Mouse (Mus musculus) spleen, postnatal 10 days (tissue): ENCODE data around the gene Slc47a2.

ENCODE experiments used
- DNase-seq, 2 experiments: peaks; one replicate each; pipeline ENCODE4 v3.0.0; 2021 to 2022; ENCODE audit warnings: low spot score in 2 of 2

Slc47a2 gene

DNA sequence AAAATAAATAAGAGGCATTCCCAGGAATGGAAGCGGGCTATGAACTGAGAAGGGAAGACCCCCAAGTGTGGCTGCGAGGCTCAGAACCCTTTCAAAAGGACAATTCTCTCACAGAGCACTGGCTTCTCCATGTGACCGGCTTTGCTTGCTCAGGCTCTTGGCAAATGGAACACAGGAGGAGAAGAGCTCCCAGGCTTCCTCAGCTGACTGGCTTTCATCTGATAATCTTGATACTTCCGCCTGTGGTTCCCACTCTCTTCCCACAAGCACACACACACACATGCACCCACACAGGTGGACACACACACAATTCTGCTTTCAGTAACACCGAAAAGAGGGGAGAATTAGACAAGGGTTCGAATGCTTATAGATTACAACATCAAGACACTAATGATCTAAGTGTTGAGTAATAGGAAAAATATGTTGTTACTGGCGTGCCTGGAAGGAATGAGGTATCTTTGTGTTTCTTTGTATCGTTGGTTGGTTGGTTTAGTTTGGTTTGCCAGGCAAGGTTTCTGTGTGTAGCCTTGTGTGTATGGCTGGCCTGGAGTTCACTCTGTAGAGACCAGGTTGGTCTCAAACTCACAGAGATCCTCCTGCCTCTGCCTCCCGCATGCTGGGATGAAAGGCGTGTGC lies 59.1 kb downstream of the Slc47a2 start:
- no peak for DNase-seq

DNA sequence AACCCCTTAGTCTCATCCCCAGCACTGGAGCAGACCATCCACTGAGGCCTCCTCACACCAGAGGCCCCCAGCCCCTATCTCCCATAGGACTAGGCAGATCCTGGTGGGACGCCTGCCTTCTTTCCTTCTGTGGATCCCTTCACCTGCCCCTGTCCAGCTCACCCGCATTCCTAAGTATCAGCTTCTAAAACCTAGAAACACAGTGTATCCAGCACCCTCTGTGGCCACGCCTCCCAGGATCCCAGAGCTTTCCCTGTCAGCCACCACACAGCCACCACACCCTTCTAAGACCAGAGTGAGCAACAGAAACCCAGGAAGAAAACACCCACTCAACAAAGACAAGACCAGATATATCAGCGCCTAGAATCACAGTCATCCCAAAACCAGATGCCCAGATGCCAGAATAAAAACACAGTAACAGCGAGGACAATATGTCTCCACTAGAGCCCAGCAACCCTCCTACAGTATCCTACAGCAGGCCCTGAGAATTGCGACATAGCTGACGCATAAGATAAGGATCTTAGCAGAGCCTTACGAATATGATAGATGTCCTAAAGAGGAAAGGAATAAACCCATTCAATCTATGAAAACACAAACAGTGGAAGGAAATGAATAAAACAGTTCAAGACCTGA lies 64.1 kb downstream of the Slc47a2 start:
- DNase-seq, result no peak

DNA sequence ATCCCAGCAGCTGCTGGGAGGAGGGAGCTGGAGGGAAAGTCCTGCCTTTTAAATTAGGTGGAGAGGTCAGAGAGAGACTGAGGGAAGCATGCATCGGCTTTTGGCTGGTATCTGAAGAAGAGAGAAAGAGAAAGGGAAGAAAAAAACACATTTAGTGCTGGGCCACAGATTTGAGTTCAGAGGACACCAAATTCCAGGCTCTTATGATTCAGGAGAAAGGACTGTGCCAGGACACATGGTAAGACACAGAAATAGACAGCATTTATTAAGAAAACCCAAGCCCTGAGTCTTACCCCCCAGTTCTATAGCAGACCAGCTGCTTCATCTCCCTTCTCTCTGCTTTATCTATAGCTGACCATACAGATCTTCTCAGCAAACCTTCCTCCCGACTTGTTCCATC lies 64.7 kb downstream of the Slc47a2 start:
- no peak for DNase-seq

DNA sequence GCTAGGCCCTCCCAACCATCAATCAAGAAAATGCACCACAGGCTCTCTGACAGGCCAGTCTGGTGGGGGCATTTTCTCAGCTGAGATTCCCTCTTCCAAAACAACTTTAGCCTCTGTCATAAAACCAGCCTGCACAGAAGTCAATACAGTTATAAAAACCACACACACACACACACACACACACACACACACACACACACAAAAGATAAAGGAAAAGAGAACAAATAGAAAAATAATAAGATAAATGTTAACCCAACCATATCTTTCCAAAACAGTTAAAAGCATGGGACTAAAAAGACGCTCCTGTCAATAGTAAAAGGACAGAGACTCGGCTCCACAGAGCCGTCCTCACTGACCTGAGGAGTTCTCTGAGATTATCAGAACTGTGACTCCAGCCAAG lies 66.2 kb downstream of the Slc47a2 start:
- DNase-seq, result no peak

DNA sequence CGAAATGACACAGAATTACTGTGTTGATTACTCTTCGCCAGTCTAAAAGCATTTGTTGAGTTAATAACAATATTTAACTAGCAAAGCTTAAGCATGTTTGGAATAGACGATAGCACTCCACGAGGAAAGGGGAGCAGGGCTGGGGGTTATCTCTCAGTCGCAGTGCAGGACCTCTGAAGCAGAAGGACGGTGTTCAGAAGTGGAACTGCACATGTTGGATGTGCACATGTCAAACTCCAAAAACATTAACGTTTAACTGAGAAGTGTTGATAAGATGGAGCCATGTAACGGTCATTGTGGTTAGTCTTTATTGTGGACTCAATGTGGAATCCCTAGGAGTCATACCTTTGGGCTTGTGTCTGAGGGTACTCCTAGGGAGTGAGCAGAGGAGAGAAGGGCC lies 67.6 kb downstream of the Slc47a2 start:
- DNase-seq, result no peak

DNA sequence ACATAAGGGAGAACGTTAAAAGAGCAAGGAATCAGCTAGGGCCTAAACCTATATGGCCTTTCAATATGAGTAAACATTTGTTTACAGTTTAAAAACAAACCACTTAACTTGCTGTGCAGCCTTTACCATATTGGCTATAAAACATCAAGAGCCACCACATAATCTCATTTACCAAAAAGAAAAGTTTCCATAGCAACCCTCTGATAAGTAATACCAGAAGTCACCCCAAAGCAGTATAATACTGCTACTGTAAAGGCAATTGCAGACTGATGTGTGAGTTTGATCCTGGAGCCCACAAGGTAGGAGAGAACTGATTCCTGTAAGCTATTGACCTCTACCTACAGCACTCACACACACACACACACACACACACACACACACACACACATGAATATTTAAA lies 68.2 kb downstream of the Slc47a2 start:
- DNase-seq, result no peak

DNA sequence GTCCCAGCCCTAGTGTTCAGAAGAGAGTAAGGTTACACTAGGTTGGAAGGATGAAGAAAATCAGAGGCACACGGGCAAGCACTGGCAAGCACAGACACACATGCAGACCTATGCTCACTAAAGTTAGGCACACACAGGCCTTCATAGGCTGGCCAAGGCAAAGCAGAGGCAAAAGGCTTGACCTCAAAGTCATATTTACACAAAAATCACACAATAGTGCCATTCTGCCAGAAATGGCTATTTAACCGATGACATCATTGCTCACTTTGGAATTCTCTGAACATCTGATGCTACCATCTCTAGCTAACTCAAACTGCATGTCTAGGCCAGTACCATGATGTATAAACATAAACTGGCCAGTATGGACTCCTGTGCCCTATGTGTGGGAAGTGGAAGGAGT lies 68.7 kb downstream of the Slc47a2 start:
- DNase-seq, result no peak

DNA sequence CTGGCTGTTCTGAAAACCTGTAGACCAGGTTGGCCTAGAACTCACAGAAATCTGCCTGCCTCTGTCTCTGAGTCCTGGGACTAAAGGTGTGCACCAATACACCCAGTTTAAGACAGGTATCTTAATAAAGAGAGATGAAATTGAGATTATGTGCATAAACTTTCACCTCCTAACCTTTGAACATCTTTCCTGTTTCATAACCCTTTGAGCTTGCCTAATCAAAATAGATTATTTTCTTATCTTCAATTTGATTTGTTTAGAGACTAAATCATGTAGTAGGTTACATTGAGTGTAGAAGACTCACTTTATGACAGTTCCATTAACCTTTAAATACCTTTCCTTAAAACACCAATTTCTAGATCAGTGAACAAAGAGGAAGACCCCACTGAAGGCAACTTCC lies 71.0 kb downstream of the Slc47a2 start:
- DNase-seq, result no peak

DNA sequence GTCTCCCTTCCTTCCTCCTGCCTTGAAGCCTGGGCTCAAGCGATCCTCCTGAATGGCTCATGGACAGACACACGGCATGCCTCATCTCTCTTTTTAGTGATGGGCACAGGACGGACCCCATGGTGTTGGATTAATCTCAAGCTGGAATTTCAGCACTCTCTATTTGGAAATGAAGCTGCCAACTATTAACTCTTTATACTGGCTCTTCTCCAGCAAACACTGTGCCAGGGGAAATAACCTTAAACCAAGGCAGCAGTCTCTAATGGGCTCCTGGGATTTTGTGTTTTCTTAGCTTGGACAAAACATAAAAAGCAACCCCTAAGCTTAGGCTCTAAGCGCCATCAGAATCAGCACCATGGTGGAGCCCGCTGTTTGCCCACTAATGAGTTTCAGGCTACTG lies 72.3 kb downstream of the Slc47a2 start:
- no peak for DNase-seq

DNA sequence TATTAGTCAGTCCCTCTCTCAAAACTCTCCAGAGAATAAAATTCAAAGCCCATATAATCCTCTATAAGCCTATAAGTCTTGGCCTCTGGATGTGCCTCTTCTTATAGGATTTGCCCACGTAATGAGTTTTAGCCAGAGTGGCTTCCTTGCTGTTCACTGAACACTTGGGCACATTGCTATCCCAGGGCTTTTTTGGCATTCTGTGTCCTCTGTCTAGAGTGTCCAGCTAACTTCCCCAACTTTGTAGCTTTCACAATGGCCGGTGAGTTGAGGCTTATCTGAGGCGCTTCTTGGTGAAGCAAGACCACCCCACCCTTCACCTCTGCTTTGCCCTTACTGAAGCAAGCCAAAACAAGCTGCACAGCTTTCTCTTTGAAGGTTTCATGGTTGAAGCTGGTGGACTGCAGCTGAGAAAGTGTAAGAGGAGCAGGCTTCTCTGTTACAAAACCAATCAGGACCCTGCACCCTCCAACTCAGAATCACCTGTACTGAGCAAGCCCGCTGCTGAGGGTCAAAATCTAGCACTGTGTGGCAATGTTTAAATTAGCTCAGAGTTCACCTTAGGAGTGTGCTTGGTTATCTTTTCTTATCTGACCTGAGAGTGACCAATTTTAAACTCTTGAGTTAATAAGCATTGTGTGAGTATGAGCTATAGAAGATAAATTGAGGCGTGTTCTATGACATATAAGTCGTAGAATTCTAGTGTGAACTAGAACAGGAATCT lies 73.9 kb downstream of the Slc47a2 start:
- DNase-seq, result no peak

DNA sequence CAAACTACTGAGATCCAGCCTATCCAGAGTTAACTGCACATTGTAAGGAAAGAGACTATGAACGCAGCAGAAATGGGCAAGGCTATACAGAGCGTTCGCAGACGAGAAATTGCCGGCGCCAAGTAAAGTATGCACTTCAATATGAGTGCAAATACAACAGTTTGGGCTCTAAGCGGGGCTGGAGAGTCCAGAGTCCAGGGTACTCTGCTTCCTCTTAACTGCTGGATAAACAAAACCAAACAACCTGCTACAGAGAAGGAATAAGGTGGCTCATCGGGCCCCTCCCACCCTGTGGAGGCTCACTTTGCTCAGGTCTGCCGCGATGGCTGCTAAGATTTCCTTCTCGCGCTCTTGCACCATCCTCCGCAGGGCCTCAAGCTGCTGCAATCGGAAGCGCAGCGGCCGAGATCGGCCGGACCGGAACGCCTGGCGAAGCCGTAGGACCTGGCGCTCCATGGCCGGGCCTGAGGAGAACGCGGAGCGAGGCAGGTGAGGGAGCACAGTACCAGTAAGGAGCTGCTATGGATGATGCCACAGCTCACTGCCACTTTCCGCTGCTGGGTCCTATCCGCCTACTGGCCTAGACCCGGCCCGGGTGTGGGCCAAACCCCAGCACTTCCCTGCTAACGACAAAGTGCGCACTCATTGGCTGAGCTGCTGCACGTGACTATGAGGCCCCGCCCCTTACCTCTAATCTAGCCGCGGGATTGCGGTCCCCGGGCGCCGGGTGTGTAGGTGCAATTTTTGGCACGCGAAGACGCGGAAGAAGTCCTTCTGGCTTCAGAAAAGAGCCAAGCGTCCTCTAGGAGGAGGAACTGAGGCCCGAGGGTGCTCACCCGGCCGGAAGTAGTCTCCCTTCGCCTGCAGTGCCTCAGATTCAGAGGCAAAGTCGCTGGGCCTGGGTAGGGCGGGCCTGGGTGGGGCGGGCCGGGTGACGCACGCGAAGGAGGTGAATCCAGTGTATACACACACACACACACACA lies 75.8 kb downstream of the Slc47a2 start, which contains the start of gene Aldh3a2:
TSS of gene Aldh3a2 (minus strand) at position 914 of the 983 bp plus-strand sequence.
- peak; percentile 96 to 98 for DNase-seq

DNA sequence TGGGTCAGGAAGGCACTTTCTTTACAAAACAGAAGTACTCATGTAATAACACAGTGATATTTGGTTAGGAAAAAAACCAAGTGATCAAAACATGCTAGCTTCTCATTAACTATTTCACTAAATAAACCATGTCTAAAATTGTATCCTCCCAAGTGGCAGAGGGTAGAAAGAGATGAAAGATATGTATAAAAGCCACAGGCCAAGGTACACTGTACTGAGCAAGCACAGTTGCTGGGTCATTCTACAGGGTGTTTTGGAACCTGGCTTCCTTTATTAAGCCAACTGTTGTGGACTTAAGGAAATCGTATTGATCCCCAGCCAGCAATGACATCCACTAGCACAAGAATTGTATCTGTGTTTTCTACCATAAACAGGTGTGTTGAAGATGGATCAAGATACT lies 78.8 kb downstream of the Slc47a2 start:
- DNase-seq, result no peak

DNA sequence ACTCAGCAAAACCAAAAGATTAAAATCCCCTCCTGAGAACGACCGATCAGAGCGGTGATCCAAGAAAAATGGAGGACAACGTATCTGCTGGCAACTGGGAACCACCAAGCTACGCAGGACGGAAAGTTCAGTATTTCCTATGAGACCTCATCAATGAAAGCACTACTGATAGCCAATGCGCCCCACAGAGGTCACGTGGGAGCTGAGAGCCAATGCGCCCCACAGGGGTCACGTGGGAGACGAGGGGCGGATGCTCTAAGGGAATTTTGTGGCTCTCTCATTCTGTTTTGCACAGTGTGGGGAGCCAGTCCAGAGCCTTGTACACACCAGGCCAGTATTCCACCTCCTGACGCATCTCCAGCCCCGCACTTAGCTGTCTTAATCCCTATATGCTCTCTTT lies 80.1 kb downstream of the Slc47a2 start:
- no peak for DNase-seq

DNA sequence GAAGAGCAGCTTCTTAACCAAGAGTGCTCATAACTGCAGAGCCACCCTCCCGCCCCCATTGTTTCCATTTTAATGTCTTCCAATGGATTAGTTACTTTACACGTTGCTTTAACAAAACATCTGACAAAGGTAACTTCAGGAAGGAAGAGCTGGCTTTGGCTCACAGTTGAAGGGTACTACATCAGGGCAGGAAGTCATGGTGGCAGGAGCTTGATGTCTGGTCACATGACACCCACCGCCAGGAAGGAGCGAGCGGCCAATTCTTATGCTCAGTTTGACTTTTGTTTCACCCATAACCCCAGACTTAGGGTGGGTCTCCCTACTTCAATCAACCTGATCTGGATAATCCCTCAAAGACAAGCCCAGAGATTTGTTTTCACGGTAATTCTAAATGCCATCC lies 83.6 kb downstream of the Slc47a2 start:
- DNase-seq, result no peak

DNA sequence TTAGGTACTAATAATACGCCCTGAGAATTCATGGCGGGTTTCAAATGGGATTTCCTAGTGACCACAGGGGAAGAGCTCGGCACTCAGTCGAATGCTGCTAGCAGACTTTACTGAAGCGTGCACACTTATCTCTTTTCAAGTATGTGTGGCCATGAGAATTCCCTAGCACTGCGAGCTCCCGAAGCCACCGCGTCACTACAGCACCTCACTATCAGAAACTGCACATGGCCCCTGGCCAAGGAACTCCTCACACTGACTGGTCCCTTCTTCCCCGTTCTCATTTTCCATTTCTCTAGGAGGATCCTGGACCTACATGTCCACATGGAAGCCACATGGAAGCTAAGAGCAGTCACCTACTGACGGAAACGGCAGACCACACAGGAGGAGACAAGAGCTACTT lies 89.9 kb downstream of the Slc47a2 start:
- no peak for DNase-seq

DNA sequence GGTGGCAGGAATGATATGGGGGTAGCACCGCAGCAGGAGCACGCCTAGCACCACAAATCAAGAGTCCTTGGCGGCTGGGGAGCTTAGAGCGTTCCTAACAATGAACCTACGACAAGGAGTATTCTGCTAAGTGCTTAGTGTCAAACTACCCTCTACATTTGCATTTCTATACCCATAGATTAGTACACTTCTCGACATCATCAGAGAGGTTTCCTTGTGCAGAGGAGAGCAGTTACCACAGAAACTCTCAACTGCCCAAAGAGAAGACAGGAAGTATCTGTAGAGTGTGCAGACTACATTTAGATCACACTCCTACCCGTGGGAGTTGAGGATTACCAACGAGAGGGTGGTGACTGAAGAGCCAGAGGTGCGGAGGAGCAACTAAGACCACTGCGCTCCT lies 90.9 kb downstream of the Slc47a2 start:
- DNase-seq, result no peak
